Mouse (Mus musculus): Measurements from ENCODE around the gene Zscan22. TPM values are rescaled to one million over a fixed set of nuclear protein-coding genes. Genes with fewer than 3 reads are reported as not detected.

Gene Zscan22
- polyA plus RNA-seq (2012; rRNA removed) = 3.3 and 4.5 TPM in 2 replicates

GRCm38 (mm10) chr7:12897655-12898410 lies at the start of gene Zscan22:
TSS of gene Zscan22 (plus strand) at chr7:12897815.

GRCm38 (mm10) chr7:12880911-12881660 lies 16.5 kb upstream of the Zscan22 start, which contains the start of gene Zfp128:
TSS of gene Zfp128 (plus strand) at chr7:12881177.

GRCm38 (mm10) chr7:12921705-12922465 lies 24.3 kb downstream of the Zscan22 start, which contains the start of gene Rps5:
TSS of gene Rps5 (plus strand) at chr7:12922290.

GRCm38 (mm10) chr7:12927191-12927680 lies 29.6 kb downstream of the Zscan22 start, which contains the start of gene Rnf225:
TSS of gene Rnf225 (plus strand) at chr7:12927416.

Other genes with a start within 250 kb of the Zscan22 start
- gene Vmn2r55, start 212.8 kb upstream of the Zscan22 start, polyA plus RNA-seq (2012; rRNA removed) = not detected in 2 replicates
- not detected in 2 replicates for gene Vmn2r56, start 162.8 kb upstream of the Zscan22 start, polyA plus RNA-seq (2012; rRNA removed)
- 0.01 and 0.14 TPM in 2 replicates for gene Zscan18, start 94.2 kb upstream of the Zscan22 start, polyA plus RNA-seq (2012; rRNA removed)
- gene Zfp329, start 79.0 kb upstream of the Zscan22 start, polyA plus RNA-seq (2012; rRNA removed) = 0.03 and 0.14 TPM in 2 replicates
- 3.0 and 4.1 TPM in 2 replicates for gene Zfp110, start 63.1 kb upstream of the Zscan22 start, polyA plus RNA-seq (2012; rRNA removed)
- 0.08 and 0.09 TPM in 2 replicates for gene Zfp128, start 16.6 kb upstream of the Zscan22 start, polyA plus RNA-seq (2012; rRNA removed)
- 722 and 906 TPM in 2 replicates for gene Rps5, start 24.5 kb downstream of the Zscan22 start, polyA plus RNA-seq (2012; rRNA removed)
- gene Rnf225, start 29.6 kb downstream of the Zscan22 start, polyA plus RNA-seq (2012; rRNA removed) = 4.4 and 15.1 TPM in 2 replicates
- 2.7 and 3.2 TPM in 2 replicates for gene Zfp324, start 68.0 kb downstream of the Zscan22 start, polyA plus RNA-seq (2012; rRNA removed)
- 1.7 and 2.2 TPM in 2 replicates for gene Zfp446, start 80.0 kb downstream of the Zscan22 start, polyA plus RNA-seq (2012; rRNA removed)
- 0.25 and 0.30 TPM in 2 replicates for gene Slc27a5, start 100.4 kb downstream of the Zscan22 start, polyA plus RNA-seq (2012; rRNA removed)
- 112 and 127 TPM in 2 replicates for gene Trim28, start 101.3 kb downstream of the Zscan22 start, polyA plus RNA-seq (2012; rRNA removed)
- gene Zbtb45, start 112.2 kb downstream of the Zscan22 start, polyA plus RNA-seq (2012; rRNA removed) = 13.1 and 16.8 TPM in 2 replicates
- 26.8 and 30.0 TPM in 2 replicates for gene Chmp2a, start 137.0 kb downstream of the Zscan22 start, polyA plus RNA-seq (2012; rRNA removed)
- gene Ube2m, start 140.5 kb downstream of the Zscan22 start, polyA plus RNA-seq (2012; rRNA removed) = 50.8 and 68.7 TPM in 2 replicates
- gene Mzf1, start 156.9 kb downstream of the Zscan22 start, polyA plus RNA-seq (2012; rRNA removed) = 0.90 and 1.4 TPM in 2 replicates
- not detected in 2 replicates for gene Vmn1r85, start 197.4 kb downstream of the Zscan22 start, polyA plus RNA-seq (2012; rRNA removed)
- gene Vmn1r86, start 222.1 kb downstream of the Zscan22 start, polyA plus RNA-seq (2012; rRNA removed) = not detected in 2 replicates
- gene Vmn1r87, start 242.3 kb downstream of the Zscan22 start, polyA plus RNA-seq (2012; rRNA removed) = not detected in 2 replicates